Mouse (Mus musculus) activated CD4-positive, CD25-positive, alpha-beta regulatory T cell, adult 4 months (primary cell): ENCODE measurements around the gene 4632433K11Rik. TPM values are rescaled to one million over a fixed set of nuclear protein-coding genes. Genes with fewer than 3 reads are reported as not detected.

ENCODE experiments used
- polyA plus RNA-seq, 2 experiments: library from polyadenylated mRNA; unstranded; fragments of 100-300 nt; shearing (Covaris generic); gene quantifications; one replicate each; pipeline ENCODE4 v1.2.1; 2017

The 4632433K11Rik gene
- polyA plus RNA-seq, 2 experiments from 2014 or later, result not detected

Other genes starting within 250 kb of the 4632433K11Rik start
- gene Tmem238, start 244.5 kb upstream of the 4632433K11Rik start, polyA plus RNA-seq, result 1 to 10 TPM in 1 of 2 experiments, not detected in 1; 1.2 TPM
- 100 to 1,000 TPM; 460 to 740 TPM for gene Rpl28, start 241.2 kb upstream of the 4632433K11Rik start, polyA plus RNA-seq
- gene Ube2s, start 221.5 kb upstream of the 4632433K11Rik start, polyA plus RNA-seq, result 10 to 100 TPM; 39.3 to 43.6 TPM
- gene Shisa7, start 189.4 kb upstream of the 4632433K11Rik start, polyA plus RNA-seq, result under 1 TPM in 1 of 2 experiments, not detected in 1; 0.09 TPM
- 10 to 100 TPM; 34.4 to 50.2 TPM for gene Isoc2b, start 163.9 kb upstream of the 4632433K11Rik start, polyA plus RNA-seq
- gene Isoc2a, start 157.0 kb upstream of the 4632433K11Rik start, polyA plus RNA-seq, result under 1 TPM; 0.20 to 0.69 TPM
- not detected for gene Gm36210, start 127.6 kb upstream of the 4632433K11Rik start, polyA plus RNA-seq
- 1 to 10 TPM; 1.9 TPM for gene Zfp628, start 118.9 kb upstream of the 4632433K11Rik start, polyA plus RNA-seq
- not detected for gene Nat14, start 112.1 kb upstream of the 4632433K11Rik start, polyA plus RNA-seq
- gene Ssc5d, start 108.3 kb upstream of the 4632433K11Rik start, polyA plus RNA-seq, result under 1 TPM in 1 of 2 experiments, not detected in 1; 0.10 TPM
- not detected for gene Sbk2, start 69.7 kb upstream of the 4632433K11Rik start, polyA plus RNA-seq
- gene Sbk3, start 63.0 kb upstream of the 4632433K11Rik start, polyA plus RNA-seq, result not detected
- 1 to 10 TPM; 2.9 to 5.3 TPM for gene Zfp579, start 38.0 kb upstream of the 4632433K11Rik start, polyA plus RNA-seq
- gene Zfp524, start 19.7 kb upstream of the 4632433K11Rik start, polyA plus RNA-seq, result 10 to 100 TPM; 33.3 to 55.4 TPM
- 10 to 100 TPM in 1 of 2 experiments, 1 to 10 TPM in 1; 8.1 to 10.1 TPM for gene Fiz1, start 19.4 kb upstream of the 4632433K11Rik start, polyA plus RNA-seq
- gene Gm44973, start 18.6 kb upstream of the 4632433K11Rik start, polyA plus RNA-seq, result 10 to 100 TPM in 1 of 2 experiments, 1 to 10 TPM in 1; 5.6 to 19.0 TPM
- gene Zfp865, start 13.7 kb upstream of the 4632433K11Rik start, polyA plus RNA-seq, result 1 to 10 TPM; 3.5 to 5.3 TPM
- under 1 TPM in 1 of 2 experiments, not detected in 1; 0.60 TPM for gene Ccdc106, start 13.6 kb upstream of the 4632433K11Rik start, polyA plus RNA-seq
- 1 to 10 TPM; 2.5 to 3.1 TPM for gene Zfp784, start 4.3 kb downstream of the 4632433K11Rik start, polyA plus RNA-seq
- 1 to 10 TPM; 1.2 to 2.8 TPM for gene Zfp580, start 17.4 kb downstream of the 4632433K11Rik start, polyA plus RNA-seq
- 10 to 100 TPM; 24.2 to 30.1 TPM for gene U2af2, start 28.0 kb downstream of the 4632433K11Rik start, polyA plus RNA-seq
- 1 to 10 TPM; 7.0 to 8.3 TPM for gene Epn1, start 46.1 kb downstream of the 4632433K11Rik start, polyA plus RNA-seq
- not detected for gene Rfpl4, start 82.8 kb downstream of the 4632433K11Rik start, polyA plus RNA-seq
- under 1 TPM in 1 of 2 experiments, not detected in 1; 0.58 TPM for gene Rasl2-9, start 91.8 kb downstream of the 4632433K11Rik start, polyA plus RNA-seq
- gene Vmn1r55, start 115.6 kb downstream of the 4632433K11Rik start, polyA plus RNA-seq, result under 1 TPM in 1 of 2 experiments, not detected in 1; 0.05 TPM
- not detected for gene Vmn1r56, start 162.6 kb downstream of the 4632433K11Rik start, polyA plus RNA-seq
- not detected for gene Vmn1r57, start 184.4 kb downstream of the 4632433K11Rik start, polyA plus RNA-seq